Mouse (Mus musculus): ENCODE data around the gene Gsg1l. TPM values are rescaled to one million over a fixed set of nuclear protein-coding genes. Genes with fewer than 3 reads are reported as not detected.
A peak's percentile ranks its signal among the peaks of the same experiment; 100 is the strongest.

Gene Gsg1l
- total RNA-seq, 2 experiments from 2014 or later = 15.5 to 18.8 TPM

DNA sequence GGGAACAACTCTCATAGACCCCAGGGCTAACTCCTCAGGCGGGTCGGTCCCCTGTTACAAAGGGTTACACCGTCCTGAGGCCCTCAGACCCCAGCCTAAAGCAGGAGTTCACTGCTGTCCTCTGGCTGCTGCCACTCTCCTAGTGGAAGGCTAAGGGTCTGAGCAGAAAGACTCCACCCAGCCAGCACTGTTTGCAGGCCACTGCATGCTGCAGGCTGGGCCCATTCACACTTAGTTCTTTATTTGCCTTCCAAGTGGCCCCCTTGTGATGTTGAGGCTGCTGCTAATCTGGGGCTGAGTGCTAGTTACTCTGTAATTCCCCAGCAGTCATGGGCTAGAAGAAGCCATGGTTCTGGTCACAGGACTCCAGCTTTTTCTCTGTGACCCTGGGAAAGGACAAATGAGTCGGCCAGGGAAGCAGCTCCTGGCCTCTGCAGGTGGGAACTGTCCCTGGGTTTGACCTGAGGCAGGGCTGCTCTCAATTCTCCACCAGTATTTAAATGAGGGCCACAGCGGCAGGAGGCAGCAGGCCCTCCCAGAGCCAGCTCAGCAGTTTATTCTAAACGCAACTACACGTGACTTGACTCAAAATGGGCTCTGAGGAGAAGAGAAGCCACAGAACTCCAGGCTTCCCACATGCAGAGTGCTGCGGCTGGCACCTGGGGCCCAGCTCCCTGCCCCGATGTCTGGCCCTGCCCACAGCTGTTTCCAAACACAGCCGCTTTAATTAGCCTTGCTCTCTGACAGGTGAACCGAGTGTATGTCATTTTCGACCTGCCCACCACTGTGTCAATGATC, 210.6 kb downstream of the Gsg1l start:
- DNase-seq (ENCODE audit: low spot score in 2 of 2) = peak in 1 of 2 experiments; percentile 31

- no peak for DNase-seq (ENCODE audit: low spot score in 2 of 2)
These were observed 213.6 kb downstream of the Gsg1l start for GRCm38 (mm10) chr7:125868570-125868969.

GRCm38 (mm10) chr7:125865234-125865633, 217.0 kb downstream of the Gsg1l start:
- DNase-seq (ENCODE audit: low spot score in 2 of 2) = no peak

- DNase-seq (ENCODE audit: low spot score in 2 of 2) = no peak
These were observed 218.2 kb downstream of the Gsg1l start for GRCm38 (mm10) chr7:125864026-125864425.

DNA sequence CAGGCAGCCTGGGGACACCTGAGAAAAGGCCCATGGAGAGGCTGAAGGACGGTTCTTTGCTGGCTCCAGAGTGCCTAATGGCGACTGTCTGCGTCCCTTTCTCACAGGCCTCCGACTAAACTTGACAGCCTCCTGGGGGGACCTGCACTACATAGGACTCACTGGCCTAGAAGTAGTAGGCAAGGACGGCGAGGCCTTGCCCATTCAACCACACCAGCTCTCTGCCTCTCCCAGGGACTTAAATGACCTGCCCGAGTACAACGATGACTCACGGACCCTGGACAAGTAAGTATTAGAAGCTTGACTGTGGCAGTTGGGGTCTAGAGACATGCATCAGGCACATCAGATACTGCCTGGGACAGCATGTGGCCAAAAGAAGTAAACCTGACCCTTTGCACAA, 221.8 kb downstream of the Gsg1l start:
- no peak for DNase-seq (ENCODE audit: low spot score in 2 of 2)

DNA sequence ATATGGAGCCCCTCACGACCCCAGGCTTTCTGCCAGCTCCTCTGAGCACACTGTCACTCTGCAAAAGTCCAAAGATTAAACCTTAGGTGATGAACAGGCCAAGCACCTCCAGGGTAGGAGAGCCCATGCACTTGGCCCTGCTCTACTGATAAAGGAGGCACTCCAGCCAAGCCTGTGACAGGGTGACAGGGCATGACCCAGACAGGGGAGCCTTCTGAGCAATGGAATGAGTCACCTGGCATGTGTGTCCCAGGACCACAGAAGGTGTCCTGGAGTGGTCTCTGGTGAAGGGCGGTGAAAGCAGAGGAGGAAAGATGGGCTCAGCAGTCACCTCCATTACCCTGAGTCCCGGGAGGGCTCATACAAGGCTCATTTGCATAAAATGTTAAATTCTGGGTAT, 222.6 kb downstream of the Gsg1l start:
- no peak for DNase-seq (ENCODE audit: low spot score in 2 of 2)

DNA sequence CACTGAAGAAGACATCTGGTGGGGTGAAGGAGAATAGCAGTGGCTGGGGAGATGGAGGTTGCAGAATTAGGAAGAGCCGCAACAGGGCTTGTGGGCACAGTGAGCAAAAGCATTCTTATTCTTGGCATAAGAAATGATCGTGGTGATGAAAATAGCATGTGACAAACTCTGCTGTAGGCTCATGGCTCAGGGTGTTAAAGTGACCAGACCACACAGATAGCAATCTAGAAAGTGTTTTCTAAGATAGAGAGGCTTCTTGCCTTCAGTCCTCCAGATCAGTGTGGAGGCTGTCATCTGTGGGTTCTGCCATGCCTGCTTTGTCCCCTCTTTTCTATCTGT, 234.7 kb downstream of the Gsg1l start:
- DNase-seq (ENCODE audit: low spot score in 2 of 2) = no peak

DNA sequence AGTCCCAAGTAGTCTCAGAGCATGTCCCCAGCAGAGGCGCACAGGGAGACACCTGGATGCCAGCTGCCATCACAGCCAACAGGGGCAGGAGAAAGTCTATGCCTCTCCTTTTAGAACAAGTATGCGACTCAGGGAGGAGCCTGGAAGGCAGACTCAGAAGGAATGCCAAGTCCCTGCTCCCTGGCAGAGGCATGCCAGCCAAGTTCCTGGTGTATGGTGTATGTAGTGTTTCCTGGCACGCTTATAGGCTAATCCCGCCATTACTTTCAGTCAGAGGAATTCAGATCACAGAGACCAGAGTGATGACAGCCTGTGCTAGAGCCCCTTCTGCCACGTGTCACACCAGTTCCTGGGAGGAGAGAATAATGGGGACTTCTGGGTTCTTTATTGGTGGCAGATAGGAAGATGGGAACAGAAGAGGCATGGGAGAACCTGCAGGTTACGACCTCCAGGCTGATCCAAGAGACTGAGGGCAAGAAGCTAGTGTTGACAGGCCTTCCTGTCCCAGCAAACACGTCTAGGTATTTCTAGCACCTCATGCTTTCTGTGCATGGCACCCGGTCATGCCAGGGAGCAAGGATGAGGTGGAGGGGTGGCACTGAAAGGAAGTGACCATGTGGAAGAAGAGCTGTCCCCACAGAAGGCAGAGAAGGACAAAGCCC, 235.2 kb downstream of the Gsg1l start:
- no peak for DNase-seq (ENCODE audit: low spot score in 2 of 2)

DNA sequence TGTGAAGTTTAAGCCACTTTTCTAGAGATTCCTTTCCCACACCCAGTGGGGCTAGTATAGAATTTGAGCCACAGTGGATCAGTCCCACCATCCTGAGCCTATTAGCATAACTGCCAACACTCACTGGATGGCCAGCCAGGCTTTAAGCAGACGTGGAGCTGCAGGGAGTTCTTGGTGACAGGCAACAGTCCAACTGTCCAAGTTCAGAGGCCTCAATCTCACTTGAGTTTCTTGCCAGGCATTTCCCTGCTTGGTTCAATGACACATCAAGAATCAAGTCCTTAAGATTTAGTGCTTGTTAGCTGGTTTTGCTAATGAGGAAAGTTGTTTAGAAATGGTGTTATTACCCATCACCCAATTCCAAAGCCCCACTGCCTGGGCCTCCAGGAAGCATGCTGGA, 236.6 kb downstream of the Gsg1l start:
- DNase-seq (ENCODE audit: low spot score in 2 of 2) = no peak

GRCm38 (mm10) chr7:125838078-125838742, 244.0 kb downstream of the Gsg1l start:
- no peak for DNase-seq (ENCODE audit: low spot score in 2 of 2)

GRCm38 (mm10) chr7:125833471-125833870, 248.7 kb downstream of the Gsg1l start:
- DNase-seq (ENCODE audit: low spot score in 2 of 2) = no peak

DNA sequence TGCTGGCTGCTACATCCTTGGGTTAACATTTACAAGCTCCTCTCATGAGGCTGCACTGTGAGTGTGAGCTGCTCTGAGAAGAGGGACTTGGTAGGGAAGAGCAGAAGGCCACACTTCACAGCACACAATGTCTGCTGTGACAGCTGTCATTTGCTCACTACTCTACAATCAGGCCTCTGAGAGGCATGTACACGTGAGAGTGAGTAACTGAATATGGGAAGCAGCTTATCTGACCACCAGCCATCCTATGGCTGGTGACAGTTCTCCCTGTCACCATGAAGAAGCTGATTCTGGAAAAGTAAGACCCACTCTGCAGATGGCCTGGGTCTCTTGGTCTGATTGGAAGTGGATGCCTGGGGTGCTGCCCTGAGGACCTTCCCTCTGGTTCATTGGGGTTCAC, 249.4 kb downstream of the Gsg1l start:
- no peak for DNase-seq (ENCODE audit: low spot score in 2 of 2)

- no peak for DNase-seq (ENCODE audit: low spot score in 2 of 2)
These were observed 253.0 kb downstream of the Gsg1l start for GRCm38 (mm10) chr7:125829121-125829666.

DNA sequence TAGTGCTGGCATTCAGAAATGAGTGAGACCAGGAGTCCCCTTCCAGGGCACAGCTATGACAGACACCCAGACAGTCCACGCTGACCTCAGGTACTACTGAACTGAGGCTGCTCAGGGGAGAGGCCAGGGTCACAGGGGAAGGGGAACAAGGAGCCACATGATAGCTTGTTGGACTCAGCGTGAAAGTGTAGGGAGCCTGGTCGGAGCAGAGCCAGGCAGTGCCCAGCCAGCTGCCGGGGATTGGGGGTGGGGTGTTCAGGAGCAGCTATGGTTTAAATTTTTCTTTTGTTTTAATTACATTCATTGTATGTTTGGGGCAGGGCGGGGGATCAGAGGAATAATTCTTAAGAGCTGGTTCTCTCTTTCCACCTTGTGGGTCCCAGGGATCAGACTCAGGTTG, 253.7 kb downstream of the Gsg1l start:
- no peak for DNase-seq (ENCODE audit: low spot score in 2 of 2)

Other genes with a start within 250 kb of the Gsg1l start
- gene Xpo6, start 118.1 kb upstream of the Gsg1l start, total RNA-seq (2021) = 100 to 1,000 TPM; 104 to 106 TPM
- gene Sbk1, start 190.2 kb upstream of the Gsg1l start, total RNA-seq (2021) = 100 to 1,000 TPM; 190 to 192 TPM